Mouse (Mus musculus) G1E (cell line): ENCODE data around the gene Zfp472.
A peak's percentile ranks its signal among the peaks of the same experiment; 100 is the strongest.

ENCODE experiments used
- CTCF ChIP-seq: IDR thresholded peaks from 2 replicates; pipeline ENCODE4 v1.5.1; 2012; ENCODE audit warnings: low read depth, low read length, inconsistent platforms, mixed read lengths
- GATA1 ChIP-seq: IDR thresholded peaks from 2 replicates; pipeline ENCODE4 v1.6.1; 2012; ENCODE audit warnings: borderline replicate concordance, low read length, inconsistent platforms, mixed read lengths
- GATA2 ChIP-seq: IDR thresholded peaks from 2 replicates; pipeline ENCODE4 v1.6.1; 2012; ENCODE audit warnings: low read depth, low read length, inconsistent platforms, borderline replicate concordance
- POLR2AphosphoS5 ChIP-seq: IDR thresholded peaks from 2 replicates; pipeline ENCODE4 v1.6.1; 2012; ENCODE audit warnings: low read depth, low read length, inconsistent platforms; ENCODE audit not compliant: insufficient replicate concordance
- TAL1 ChIP-seq: conservative IDR thresholded peaks from 2 replicates; pipeline ENCODE4 v1.6.1; 2012; ENCODE audit warnings: low read depth, low read length, inconsistent platforms, mixed read lengths

- peak; percentile 38 for TF ChIP-seq CTCF
- no peak for TF ChIP-seq GATA1
- no peak for TF ChIP-seq TAL1
- TF ChIP-seq GATA2: no peak
- no peak for TF ChIP-seq POLR2AphosphoS5
Measured at GRCm38 (mm10) chr17:32951441-32951840, 14.2 kb upstream of the Zfp472 start.
